Mouse (Mus musculus) C2C12 (cell line): ENCODE results near the gene Paox.

Experiments used
- CTCF ChIP-seq: IDR thresholded peaks from one replicate; pipeline ENCODE4 v1.5.1; 2011; ENCODE audit not compliant: control insufficient read depth, insufficient read depth, insufficient read length
- USF1 ChIP-seq: IDR thresholded peaks from one replicate; pipeline ENCODE4 v1.6.1; 2011; ENCODE audit warnings: low read depth, mild to moderate bottlenecking, control low read depth, moderate library complexity

GRCm38 (mm10) chr7:140167950-140168349 lies 52.4 kb downstream of the Paox start:
- TF ChIP-seq CTCF: no peak
- no peak for TF ChIP-seq USF1
